Mouse (Mus musculus): Measurements from ENCODE around the gene Slbp. TPM values are rescaled to one million over a fixed set of nuclear protein-coding genes. Genes with fewer than 3 reads are reported as not detected.

Slbp gene
- 27.1 and 44.8 TPM in 2 replicates for polyA plus RNA-seq (2012; rRNA removed)

GRCm38 (mm10) chr5:33651921-33652782 is at the start of gene Slbp:
TSS of gene Slbp (minus strand) at chr5:33652574.
- peaks cover 20% of the 10 kb centered on the region; the same call in 1 of the 2 replicates for H3K4me1 ChIP-seq (ENCODE audit: control insufficient read depth, insufficient read depth, insufficient read length)
- TF ChIP-seq CTCF (IDR thresholded peaks at IDR 0.05; ENCODE audit: extremely low read depth, insufficient read depth, insufficient read length, insufficient replicate concordance) (no peak), POLR2A (IDR thresholded peaks at IDR 0.05; ENCODE audit: low read depth, low read length) (peak; percentile 98)
- peak; percentile 92 to 94 for DNase-seq (ENCODE audit: low read depth in 1 of 2, low spot score in 2 of 2)
- H3K27me3 ChIP-seq (ENCODE audit: control insufficient read depth, insufficient read depth, low read length): no peaks in the 10 kb centered on the region
- WGBS: under 1% methylated on average over 82 of the region's 82 CpGs
- peak within 1 kb of the TSS; percentile 91 for H3K4me3 ChIP-seq (ENCODE audit: extremely low read depth, insufficient read depth, insufficient read length)
- H3K36me3 ChIP-seq (ENCODE audit: control insufficient read depth, insufficient read depth, low read length): peaks cover 9% of the 10 kb centered on the region
- H3K27ac ChIP-seq (ENCODE audit: insufficient read depth, low read length): peak within 1 kb of the TSS; percentile 99

GRCm38 (mm10) chr5:33701832-33702231 is 49.5 kb upstream of the Slbp start:
- DNase-seq (ENCODE audit: low read depth in 1 of 2, low spot score in 2 of 2): no peak

GRCm38 (mm10) chr5:33700010-33700409 is 47.6 kb upstream of the Slbp start:
- WGBS: 84% methylated on average over 13 of the region's 13 CpGs
- peaks cover 6% of the 10 kb centered on the region for H3K27me3 ChIP-seq (ENCODE audit: control insufficient read depth, insufficient read depth, low read length)
- no peak for DNase-seq (ENCODE audit: low read depth in 1 of 2, low spot score in 2 of 2)
- no peak for TF ChIP-seq CTCF (IDR thresholded peaks at IDR 0.05; ENCODE audit: extremely low read depth, insufficient read depth, insufficient read length, insufficient replicate concordance)
- no peak for TF ChIP-seq POLR2A (IDR thresholded peaks at IDR 0.05; ENCODE audit: low read depth, low read length)
- H3K4me1 ChIP-seq (ENCODE audit: control insufficient read depth, insufficient read depth, insufficient read length): no peaks in the 10 kb centered on the region; the same call in 1 of the 2 replicates
- no peak overlapping the region for H3K4me3 ChIP-seq (ENCODE audit: extremely low read depth, insufficient read depth, insufficient read length)
- H3K27ac ChIP-seq (ENCODE audit: insufficient read depth, low read length): no peak overlapping the region
- H3K36me3 ChIP-seq (ENCODE audit: control insufficient read depth, insufficient read depth, low read length): no peaks in the 10 kb centered on the region

More at GRCm38 (mm10) chr5:33701832-33702231, 49.5 kb upstream of the Slbp start:
- H3K4me1 ChIP-seq (ENCODE audit: control insufficient read depth, insufficient read depth, insufficient read length): no peaks in the 10 kb centered on the region
- H3K4me3 ChIP-seq (ENCODE audit: extremely low read depth, insufficient read depth, insufficient read length): no peak overlapping the region
- WGBS: 73% methylated on average over 11 of the region's 11 CpGs
- no peaks in the 10 kb centered on the region for H3K36me3 ChIP-seq (ENCODE audit: control insufficient read depth, insufficient read depth, low read length)
- H3K27me3 ChIP-seq (ENCODE audit: control insufficient read depth, insufficient read depth, low read length): no peaks in the 10 kb centered on the region
- no peak overlapping the region for H3K27ac ChIP-seq (ENCODE audit: insufficient read depth, low read length)
- TF ChIP-seq POLR2A (IDR thresholded peaks at IDR 0.05; ENCODE audit: low read depth, low read length) (no peak), CTCF (IDR thresholded peaks at IDR 0.05; ENCODE audit: extremely low read depth, insufficient read depth, insufficient read length, insufficient replicate concordance) (no peak)

GRCm38 (mm10) chr5:33698669-33699068 is 46.3 kb upstream of the Slbp start:
- Histone ChIP-seq H3K36me3 (ENCODE audit: control insufficient read depth, insufficient read depth, low read length) (no peaks in the 10 kb centered on the region), H3K27ac (ENCODE audit: insufficient read depth, low read length) (no peak overlapping the region), H3K4me3 (ENCODE audit: extremely low read depth, insufficient read depth, insufficient read length) (no peak overlapping the region), H3K27me3 (ENCODE audit: control insufficient read depth, insufficient read depth, low read length) (peaks cover 6% of the 10 kb centered on the region), H3K4me1 (ENCODE audit: control insufficient read depth, insufficient read depth, insufficient read length) (no peaks in the 10 kb centered on the region; the same call in 1 of the 2 replicates)
- no peak for TF ChIP-seq POLR2A (IDR thresholded peaks at IDR 0.05; ENCODE audit: low read depth, low read length)
- TF ChIP-seq CTCF (IDR thresholded peaks at IDR 0.05; ENCODE audit: extremely low read depth, insufficient read depth, insufficient read length, insufficient replicate concordance): no peak
- 93% methylated on average over 5 of the region's 5 CpGs for WGBS
- no peak for DNase-seq (ENCODE audit: low read depth in 1 of 2, low spot score in 2 of 2)

- Histone ChIP-seq H3K27me3 (ENCODE audit: control insufficient read depth, insufficient read depth, low read length) (peaks cover 6% of the 10 kb centered on the region), H3K36me3 (ENCODE audit: control insufficient read depth, insufficient read depth, low read length) (no peaks in the 10 kb centered on the region), H3K27ac (ENCODE audit: insufficient read depth, low read length) (no peak overlapping the region), H3K4me1 (ENCODE audit: control insufficient read depth, insufficient read depth, insufficient read length) (no peaks in the 10 kb centered on the region; the same call in 1 of the 2 replicates), H3K4me3 (ENCODE audit: extremely low read depth, insufficient read depth, insufficient read length) (no peak overlapping the region)
- TF ChIP-seq POLR2A (IDR thresholded peaks at IDR 0.05; ENCODE audit: low read depth, low read length): no peak
- no peak for TF ChIP-seq CTCF (IDR thresholded peaks at IDR 0.05; ENCODE audit: extremely low read depth, insufficient read depth, insufficient read length, insufficient replicate concordance)
- WGBS: 83% methylated on average over 13 of the region's 13 CpGs
- no peak for DNase-seq (ENCODE audit: low read depth in 1 of 2, low spot score in 2 of 2)
Observed at GRCm38 (mm10) chr5:33697947-33698512, 45.7 kb upstream of the Slbp start.

- H3K4me1 ChIP-seq (ENCODE audit: control insufficient read depth, insufficient read depth, insufficient read length): no peaks in the 10 kb centered on the region; the same call in 1 of the 2 replicates
- no peak overlapping the region for H3K4me3 ChIP-seq (ENCODE audit: extremely low read depth, insufficient read depth, insufficient read length)
- TF ChIP-seq CTCF (IDR thresholded peaks at IDR 0.05; ENCODE audit: extremely low read depth, insufficient read depth, insufficient read length, insufficient replicate concordance): no peak
- no peak for TF ChIP-seq POLR2A (IDR thresholded peaks at IDR 0.05; ENCODE audit: low read depth, low read length)
- DNase-seq (ENCODE audit: low read depth in 1 of 2, low spot score in 2 of 2): no peak
- H3K36me3 ChIP-seq (ENCODE audit: control insufficient read depth, insufficient read depth, low read length): no peaks in the 10 kb centered on the region
- WGBS: 85% methylated on average over 1 of the region's 1 CpGs
- H3K27me3 ChIP-seq (ENCODE audit: control insufficient read depth, insufficient read depth, low read length): peaks cover 8% of the 10 kb centered on the region
- H3K27ac ChIP-seq (ENCODE audit: insufficient read depth, low read length): no peak overlapping the region
Observed at GRCm38 (mm10) chr5:33697534-33697933, 45.2 kb upstream of the Slbp start.

All from spleen, adult 2 months (tissue).